Mouse (Mus musculus) skeletal muscle tissue, adult 2 months (tissue): ENCODE results near the gene Gprin2.

Experiments used
- DNase-seq: peaks from one replicate; pipeline ENCODE4 v3.0.0-alpha.2; 2012; ENCODE audit warnings: low read depth, low spot score

Gprin2 gene

GRCm38 (mm10) chr14:34207996-34208395 lies 6.5 kb upstream of the Gprin2 start:
- no peak for DNase-seq

GRCm38 (mm10) chr14:34200738-34201230 lies 669 bp downstream of the Gprin2 start:
- no peak for DNase-seq

GRCm38 (mm10) chr14:34196706-34197105 lies 4.7 kb downstream of the Gprin2 start:
- DNase-seq = peak; percentile 26

- DNase-seq = no peak
Measured at GRCm38 (mm10) chr14:34195466-34195865, 6.0 kb downstream of the Gprin2 start.

GRCm38 (mm10) chr14:34193879-34194278 lies 7.6 kb downstream of the Gprin2 start:
- DNase-seq = no peak

GRCm38 (mm10) chr14:34190361-34190760 lies 11.1 kb downstream of the Gprin2 start:
- DNase-seq = no peak

- no peak for DNase-seq
Measured at GRCm38 (mm10) chr14:34188629-34189028, 12.8 kb downstream of the Gprin2 start.

- no peak for DNase-seq
Measured at GRCm38 (mm10) chr14:34183101-34183500, 18.4 kb downstream of the Gprin2 start.

- DNase-seq = no peak
Measured at GRCm38 (mm10) chr14:34179351-34179750, 22.1 kb downstream of the Gprin2 start.

GRCm38 (mm10) chr14:34171107-34171506 lies 30.3 kb downstream of the Gprin2 start:
- no peak for DNase-seq

- no peak for DNase-seq
Measured at GRCm38 (mm10) chr14:34155752-34156151, 45.7 kb downstream of the Gprin2 start.

GRCm38 (mm10) chr14:34154601-34155337 lies 46.7 kb downstream of the Gprin2 start:
- DNase-seq = peak; percentile 25

- peak; percentile 13 for DNase-seq
Measured at GRCm38 (mm10) chr14:34152342-34152741, 49.1 kb downstream of the Gprin2 start, which contains the start of gene Npy4r. TSS of gene Npy4r (minus strand) at chr14:34152489.

- no peak for DNase-seq
Measured at GRCm38 (mm10) chr14:34142915-34143314, 58.5 kb downstream of the Gprin2 start.

GRCm38 (mm10) chr14:34142316-34142715 lies 59.1 kb downstream of the Gprin2 start:
- no peak for DNase-seq

GRCm38 (mm10) chr14:34139671-34140664 lies 61.5 kb downstream of the Gprin2 start:
- no peak for DNase-seq
